Mouse (Mus musculus): ENCODE results near the gene Kif26a. TPM values are rescaled to one million over a fixed set of nuclear protein-coding genes. Genes with fewer than 3 reads are reported as not detected.

The Kif26a gene
- polyA plus RNA-seq, 1 experiment = not detected

DNA sequence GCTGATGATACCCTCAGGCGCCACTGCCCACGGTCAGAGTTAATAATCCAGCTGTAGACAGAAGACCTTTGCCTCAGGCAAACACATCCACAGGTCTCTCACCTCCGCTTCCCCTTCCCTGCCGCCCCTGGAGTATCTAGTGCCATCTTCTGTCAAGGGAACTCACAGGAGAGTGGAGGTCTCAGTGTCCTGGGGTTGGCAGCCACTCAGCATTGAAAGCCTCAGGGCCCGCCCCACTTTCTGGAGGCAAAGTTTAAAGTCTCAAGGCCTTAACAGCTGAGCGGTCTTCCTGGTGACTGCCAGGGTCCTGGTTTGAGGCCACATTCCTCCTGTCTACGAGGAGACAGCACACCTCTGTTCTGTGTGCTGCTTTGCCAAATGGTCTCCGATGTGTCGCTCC lies 36.3 kb upstream of the Kif26a start:
- Histone ChIP-seq H3K36me3 (ENCODE audit: control insufficient read depth) (no peaks in the 10 kb centered on the region), H3K27me3 (ENCODE audit: control insufficient read depth) (peaks cover 11% of the 10 kb centered on the region), H3K4me1 (ENCODE audit: control insufficient read depth) (peaks cover 4% of the 10 kb centered on the region), H3K9me3 (ENCODE audit: control insufficient read depth, low read length) (no peaks in the 10 kb centered on the region), H3K4me3 (replicated peaks) (no peak overlapping the region)
- TF ChIP-seq GATA1 (IDR thresholded peaks at IDR 0.05; ENCODE audit: low read length) (no peak), TAL1 (IDR thresholded peaks at IDR 0.05; ENCODE audit: low read length) (no peak)

DNA sequence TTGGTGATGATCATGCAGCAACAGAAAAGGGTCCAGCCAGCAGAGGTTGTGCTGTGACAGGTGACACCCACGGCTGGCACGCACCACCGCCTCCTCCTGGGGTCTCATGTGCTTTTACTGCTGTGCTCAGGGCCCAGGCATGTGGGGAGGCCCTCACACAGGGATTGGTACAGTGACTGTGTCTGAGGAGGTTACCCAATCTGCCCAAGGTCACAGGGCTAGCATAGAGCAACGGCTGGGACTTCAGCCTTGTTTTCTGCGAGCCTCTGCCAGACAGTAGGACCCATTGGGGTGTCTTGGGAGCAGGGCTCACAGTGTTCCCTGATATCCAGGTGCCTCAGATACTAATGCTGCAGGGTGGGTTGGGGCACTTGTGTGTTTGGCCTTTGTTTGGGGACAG lies 34.7 kb upstream of the Kif26a start:
- Histone ChIP-seq H3K4me3 (replicated peaks) (no peak overlapping the region), H3K36me3 (ENCODE audit: control insufficient read depth) (no peaks in the 10 kb centered on the region), H3K9me3 (ENCODE audit: control insufficient read depth, low read length) (no peaks in the 10 kb centered on the region), H3K27me3 (ENCODE audit: control insufficient read depth) (peaks cover 11% of the 10 kb centered on the region), H3K4me1 (ENCODE audit: control insufficient read depth) (peaks cover 4% of the 10 kb centered on the region)
- TF ChIP-seq TAL1 (IDR thresholded peaks at IDR 0.05; ENCODE audit: low read length) (no peak), GATA1 (IDR thresholded peaks at IDR 0.05; ENCODE audit: low read length) (no peak)

- H3K4me1 ChIP-seq (ENCODE audit: control insufficient read depth) = peaks cover 4% of the 10 kb centered on the region
- peaks cover 4% of the 10 kb centered on the region; the same call in 1 of the 2 replicates for H3K27me3 ChIP-seq (ENCODE audit: control insufficient read depth)
- H3K4me3 ChIP-seq (replicated peaks) = no peak overlapping the region
- H3K9me3 ChIP-seq (ENCODE audit: control insufficient read depth, low read length) = no peaks in the 10 kb centered on the region
- no peak for TF ChIP-seq GATA1 (IDR thresholded peaks at IDR 0.05; ENCODE audit: low read length)
- H3K36me3 ChIP-seq (ENCODE audit: control insufficient read depth) = no peaks in the 10 kb centered on the region
Measured at GRCm38 (mm10) chr12:112112235-112112634, 33.8 kb upstream of the Kif26a start.

GRCm38 (mm10) chr12:112112686-112113396 lies 33.2 kb upstream of the Kif26a start:
- Histone ChIP-seq H3K36me3 (ENCODE audit: control insufficient read depth) (no peaks in the 10 kb centered on the region), H3K4me3 (replicated peaks) (no peak overlapping the region), H3K27me3 (ENCODE audit: control insufficient read depth) (no peaks in the 10 kb centered on the region), H3K9me3 (ENCODE audit: control insufficient read depth, low read length) (no peaks in the 10 kb centered on the region), H3K4me1 (ENCODE audit: control insufficient read depth) (peaks cover 4% of the 10 kb centered on the region)
- TF ChIP-seq GATA1 (IDR thresholded peaks at IDR 0.05; ENCODE audit: low read length) (no peak), TAL1 (IDR thresholded peaks at IDR 0.05; ENCODE audit: low read length) (no peak)

DNA sequence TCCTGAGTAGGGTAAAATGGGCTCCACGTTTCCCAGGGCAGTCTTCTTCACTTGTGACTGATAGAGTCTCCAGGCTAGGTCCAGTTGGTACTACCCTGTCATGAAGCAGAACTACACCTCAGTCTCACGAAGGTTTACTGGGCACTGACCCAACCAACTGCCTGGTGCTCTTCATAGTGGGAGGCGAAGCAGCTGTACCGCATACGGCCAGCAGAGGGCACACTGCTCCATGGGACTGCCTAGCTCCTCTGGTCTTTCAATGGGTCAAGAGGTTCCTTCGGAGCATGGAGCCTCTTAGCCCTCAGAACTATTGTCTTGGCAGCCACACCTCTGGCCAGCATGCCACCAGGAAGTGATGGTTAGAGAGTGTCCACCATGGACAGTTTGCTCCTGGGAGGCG lies 32.3 kb upstream of the Kif26a start:
- Histone ChIP-seq H3K27me3 (ENCODE audit: control insufficient read depth) (no peaks in the 10 kb centered on the region), H3K9me3 (ENCODE audit: control insufficient read depth, low read length) (no peaks in the 10 kb centered on the region)
- TF ChIP-seq GATA1 (IDR thresholded peaks at IDR 0.05; ENCODE audit: low read length) (no peak), TAL1 (IDR thresholded peaks at IDR 0.05; ENCODE audit: low read length) (no peak)

GRCm38 (mm10) chr12:112117006-112117405 lies 29.0 kb upstream of the Kif26a start:
- Histone ChIP-seq H3K36me3 (ENCODE audit: control insufficient read depth) (no peaks in the 10 kb centered on the region), H3K4me1 (ENCODE audit: control insufficient read depth) (peaks cover 4% of the 10 kb centered on the region), H3K4me3 (replicated peaks) (no peak overlapping the region), H3K27me3 (ENCODE audit: control insufficient read depth) (no peaks in the 10 kb centered on the region), H3K9me3 (ENCODE audit: control insufficient read depth, low read length) (no peaks in the 10 kb centered on the region)
- no peak for TF ChIP-seq TAL1 (IDR thresholded peaks at IDR 0.05; ENCODE audit: low read length)
- no peak for TF ChIP-seq GATA1 (IDR thresholded peaks at IDR 0.05; ENCODE audit: low read length)

More for the DNA sequence above, 32.3 kb upstream of the Kif26a start:
- peaks cover 4% of the 10 kb centered on the region for H3K4me1 ChIP-seq (ENCODE audit: control insufficient read depth)
- no peaks in the 10 kb centered on the region for H3K36me3 ChIP-seq (ENCODE audit: control insufficient read depth)
- H3K4me3 ChIP-seq (replicated peaks) = no peak overlapping the region

DNA sequence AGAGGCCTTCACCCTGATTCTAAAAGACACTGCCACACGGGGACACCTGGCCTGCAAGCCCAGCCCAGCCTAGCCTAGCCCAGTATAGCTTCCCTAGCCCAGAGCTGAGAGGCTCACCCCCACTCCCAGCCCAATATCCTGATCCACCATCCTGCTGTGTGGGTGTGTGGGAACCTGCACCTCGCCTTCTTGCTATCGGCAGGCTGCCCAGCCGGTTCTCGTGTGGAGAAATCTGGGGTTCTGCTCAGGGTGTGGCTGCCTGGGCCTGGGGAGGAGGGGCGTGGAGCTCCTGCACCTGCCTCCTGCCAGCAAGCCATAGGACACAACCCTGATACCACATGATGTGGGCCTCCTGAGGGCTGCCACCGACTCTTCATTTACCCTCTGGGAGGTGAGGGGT lies 28.4 kb upstream of the Kif26a start:
- no peak overlapping the region for H3K4me3 ChIP-seq (replicated peaks)
- TF ChIP-seq GATA1 (IDR thresholded peaks at IDR 0.05; ENCODE audit: low read length) (no peak), TAL1 (IDR thresholded peaks at IDR 0.05; ENCODE audit: low read length) (no peak)
- H3K36me3 ChIP-seq (ENCODE audit: control insufficient read depth) = no peaks in the 10 kb centered on the region
- H3K9me3 ChIP-seq (ENCODE audit: control insufficient read depth, low read length) = no peaks in the 10 kb centered on the region
- H3K27me3 ChIP-seq (ENCODE audit: control insufficient read depth) = no peaks in the 10 kb centered on the region
- H3K4me1 ChIP-seq (ENCODE audit: control insufficient read depth) = peaks cover 3% of the 10 kb centered on the region

GRCm38 (mm10) chr12:112121188-112121587 lies 24.8 kb upstream of the Kif26a start:
- Histone ChIP-seq H3K36me3 (ENCODE audit: control insufficient read depth) (no peaks in the 10 kb centered on the region), H3K9me3 (ENCODE audit: control insufficient read depth, low read length) (no peaks in the 10 kb centered on the region), H3K4me1 (ENCODE audit: control insufficient read depth) (no peaks in the 10 kb centered on the region), H3K4me3 (replicated peaks) (no peak overlapping the region), H3K27me3 (ENCODE audit: control insufficient read depth) (no peaks in the 10 kb centered on the region)
- no peak for TF ChIP-seq GATA1 (IDR thresholded peaks at IDR 0.05; ENCODE audit: low read length)
- no peak for TF ChIP-seq TAL1 (IDR thresholded peaks at IDR 0.05; ENCODE audit: low read length)

- Histone ChIP-seq H3K9me3 (ENCODE audit: control insufficient read depth, low read length) (no peaks in the 10 kb centered on the region), H3K4me1 (ENCODE audit: control insufficient read depth) (no peaks in the 10 kb centered on the region), H3K27me3 (ENCODE audit: control insufficient read depth) (peaks cover 27% of the 10 kb centered on the region), H3K36me3 (ENCODE audit: control insufficient read depth) (no peaks in the 10 kb centered on the region), H3K4me3 (replicated peaks) (no peak overlapping the region)
- TF ChIP-seq GATA1 (IDR thresholded peaks at IDR 0.05; ENCODE audit: low read length) (no peak), TAL1 (IDR thresholded peaks at IDR 0.05; ENCODE audit: low read length) (no peak)
Measured at GRCm38 (mm10) chr12:112125903-112126302, 20.1 kb upstream of the Kif26a start.

All from erythroblast, embryonic 14.5 days (primary cell).